Mouse (Mus musculus): ENCODE measurements around the gene Scmh1.

Scmh1 gene

DNA sequence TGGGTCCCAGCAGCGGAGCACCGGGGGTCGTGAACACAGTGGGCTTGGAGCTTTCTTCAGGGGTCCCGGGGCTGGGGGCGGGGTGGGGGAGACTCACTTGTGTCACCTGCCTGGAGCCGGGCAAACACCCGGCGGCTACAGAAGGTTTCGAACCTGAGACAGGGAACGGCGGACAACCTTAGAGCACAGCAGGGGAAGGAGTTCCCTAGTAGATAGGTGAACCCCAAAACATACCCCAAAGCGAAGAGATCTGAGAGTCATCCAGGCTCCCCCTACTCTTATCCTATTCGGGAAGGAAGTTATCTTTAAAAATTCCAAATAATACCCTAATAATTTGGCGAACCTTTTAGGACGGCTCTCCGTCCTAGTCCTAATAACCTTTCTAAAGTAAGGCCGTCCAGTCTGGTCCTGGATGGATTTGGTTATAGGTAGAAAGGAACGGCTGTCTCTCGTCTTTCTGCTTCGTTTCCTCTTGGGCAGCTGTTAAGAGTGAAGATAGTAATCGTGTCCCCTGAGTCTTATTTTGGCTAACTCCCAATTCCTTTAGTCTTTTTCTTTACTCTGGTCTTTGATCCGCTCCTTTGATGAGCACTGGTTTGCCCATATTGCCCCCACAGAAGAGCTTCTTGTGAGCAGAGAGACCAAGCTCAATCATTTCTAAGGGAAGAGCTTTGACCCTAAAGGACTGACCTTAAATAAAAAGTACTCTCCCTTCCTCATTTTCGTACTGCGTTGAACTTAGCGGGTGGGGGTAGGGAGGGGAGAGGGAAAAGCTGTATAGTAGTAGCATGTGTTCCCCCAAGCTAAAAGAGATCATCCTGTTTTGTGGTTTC is 941 bp downstream of the Scmh1 start:
- no peak for DNase-seq (ENCODE audit: low read depth, low spot score)

DNA sequence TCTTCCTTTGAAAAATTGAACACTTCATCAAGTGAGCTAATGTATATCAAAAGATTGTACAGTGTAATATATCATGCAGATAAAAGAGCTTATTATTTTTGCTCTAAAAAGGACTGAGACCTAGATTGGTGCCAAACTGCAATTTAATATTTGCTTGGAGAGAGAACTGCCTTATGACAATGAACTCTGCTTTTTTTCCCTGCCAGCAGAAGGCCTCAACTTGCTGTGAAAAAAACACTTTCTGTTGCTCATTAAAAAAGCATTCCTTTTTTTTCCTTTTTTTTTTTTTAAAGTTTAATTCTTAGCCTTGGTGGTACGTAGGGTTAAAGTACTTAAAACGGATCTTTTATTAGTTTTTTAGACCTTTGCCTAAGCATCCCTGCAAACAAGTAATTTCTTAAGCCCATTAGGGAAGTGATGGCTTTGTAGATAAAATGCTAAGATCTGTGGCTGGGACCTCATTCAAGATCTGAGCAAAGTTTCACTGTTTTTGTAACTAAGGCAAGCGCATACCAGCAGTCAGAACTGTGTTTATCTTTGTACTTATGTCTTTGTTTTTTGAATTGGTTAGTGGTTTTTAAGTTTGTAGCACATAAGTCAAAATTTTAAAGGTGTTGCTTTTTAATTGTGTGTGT is 1.7 kb downstream of the Scmh1 start:
- no peak for DNase-seq (ENCODE audit: low read depth, low spot score)

DNA sequence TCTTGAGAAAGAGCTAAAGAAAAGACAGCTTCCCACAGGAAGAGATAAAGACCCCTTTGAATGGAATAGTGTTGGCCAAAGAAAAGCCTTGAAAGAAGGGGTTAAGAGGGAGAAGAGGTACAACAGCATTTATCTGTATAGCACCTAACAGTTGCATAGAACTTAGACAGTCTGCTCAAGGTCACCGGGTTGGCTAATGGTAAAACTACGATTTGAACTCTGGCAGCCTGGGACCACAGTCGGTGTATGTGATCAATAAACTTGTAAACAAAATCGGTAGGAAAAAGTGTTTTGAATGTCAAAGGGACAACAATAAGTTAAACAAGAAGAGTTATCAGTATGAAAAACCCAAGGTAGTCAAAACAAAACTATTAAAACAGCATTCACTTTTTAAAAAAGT is 13.0 kb downstream of the Scmh1 start:
- DNase-seq (ENCODE audit: low read depth, low spot score) = no peak

DNA sequence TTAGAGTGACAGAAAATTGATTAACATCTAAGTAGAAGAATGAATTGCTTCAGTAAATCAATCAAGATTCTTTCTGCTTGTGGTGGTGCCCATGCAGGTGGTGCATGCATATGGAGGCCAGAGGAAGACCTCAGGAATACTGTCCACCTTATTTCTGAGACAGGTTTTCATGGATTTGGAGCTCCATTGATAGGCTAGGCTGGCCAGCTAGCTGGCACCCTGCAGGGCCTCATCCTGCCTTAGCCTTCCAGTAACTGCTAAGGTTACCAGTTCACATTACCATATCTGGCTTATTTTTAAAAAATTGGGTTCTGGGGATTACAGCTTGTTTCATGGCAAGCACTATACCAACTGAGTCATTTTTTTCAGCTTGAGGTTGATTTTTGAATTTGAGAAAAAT is 15.1 kb downstream of the Scmh1 start:
- no peak for DNase-seq (ENCODE audit: low read depth, low spot score)

DNA sequence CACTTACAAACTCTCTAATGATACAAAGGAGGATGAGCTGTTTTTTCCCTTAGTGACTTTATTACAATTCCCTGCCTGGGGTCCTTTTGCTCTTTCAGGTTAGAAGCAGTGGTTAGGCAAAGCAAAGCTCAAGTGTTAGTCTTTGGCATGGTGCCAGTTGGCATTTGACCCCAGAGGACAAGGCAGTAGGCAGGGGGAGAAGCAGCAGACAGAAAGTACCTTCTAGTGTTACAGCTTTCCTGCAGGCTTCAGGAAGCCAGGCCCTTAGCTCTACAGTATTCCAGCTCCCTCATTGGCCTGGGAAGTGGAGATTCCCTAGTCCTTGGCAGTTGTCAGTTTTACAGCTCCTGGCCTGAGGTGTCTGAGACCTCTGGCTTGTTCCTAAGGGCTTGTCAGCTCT is 15.6 kb downstream of the Scmh1 start:
- no peak for DNase-seq (ENCODE audit: low read depth, low spot score)

DNA sequence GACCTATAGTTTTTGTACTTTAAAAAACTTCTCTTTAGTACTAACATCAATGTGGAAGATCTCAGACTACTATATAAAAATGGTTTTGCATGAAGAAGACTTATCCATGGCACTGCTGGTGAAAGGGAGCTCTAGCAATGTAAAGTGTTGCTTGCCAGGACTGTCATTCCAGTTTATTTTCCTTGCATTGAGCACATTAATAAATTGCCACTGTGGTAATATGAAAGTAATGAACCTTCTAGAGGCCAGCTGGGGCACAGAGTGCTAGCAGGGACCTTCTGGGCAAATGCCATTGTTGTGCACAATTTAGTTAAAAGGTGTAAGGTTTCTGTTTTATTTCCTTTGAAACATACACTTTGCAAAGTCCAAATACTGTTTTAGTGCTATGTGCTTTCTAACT is 25.5 kb downstream of the Scmh1 start:
- DNase-seq (ENCODE audit: low read depth, low spot score) = no peak

DNA sequence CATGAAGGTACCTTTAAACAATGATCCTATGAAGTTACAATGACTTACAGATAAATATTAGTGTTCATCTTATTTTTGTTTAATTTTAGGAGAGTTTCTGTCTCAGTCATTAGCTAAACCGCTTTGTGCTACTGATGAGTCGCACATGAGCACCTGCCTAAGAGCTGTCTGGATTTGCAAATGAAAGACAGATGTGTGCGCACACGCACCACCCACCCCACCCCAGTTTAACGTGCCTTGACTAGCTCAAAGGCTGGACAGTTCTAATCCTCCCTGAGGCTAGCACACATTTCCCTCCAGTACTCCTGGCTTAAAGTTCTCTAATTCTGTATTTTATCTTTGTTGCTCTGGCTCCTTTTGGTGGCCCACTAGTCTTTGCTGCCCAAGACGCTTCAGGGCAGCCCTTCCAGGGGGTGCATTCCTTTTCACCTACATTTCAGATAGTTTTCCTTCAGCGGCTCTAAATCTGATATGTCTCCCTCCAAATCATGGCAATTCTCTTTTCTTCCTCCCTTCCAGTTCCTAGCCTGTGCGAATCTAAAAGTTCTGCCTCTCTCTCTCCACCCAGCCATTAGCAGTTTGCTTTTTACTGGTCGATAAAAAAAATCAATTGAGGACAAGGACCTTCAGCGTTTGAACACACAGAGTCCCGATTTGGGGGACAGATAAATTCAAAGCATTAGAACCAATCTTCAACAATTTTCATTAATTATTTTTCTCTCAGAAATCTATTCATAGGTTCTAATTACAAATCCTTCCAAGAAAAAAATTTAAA is 27.7 kb downstream of the Scmh1 start:
- no peak for DNase-seq (ENCODE audit: low read depth, low spot score)

DNA sequence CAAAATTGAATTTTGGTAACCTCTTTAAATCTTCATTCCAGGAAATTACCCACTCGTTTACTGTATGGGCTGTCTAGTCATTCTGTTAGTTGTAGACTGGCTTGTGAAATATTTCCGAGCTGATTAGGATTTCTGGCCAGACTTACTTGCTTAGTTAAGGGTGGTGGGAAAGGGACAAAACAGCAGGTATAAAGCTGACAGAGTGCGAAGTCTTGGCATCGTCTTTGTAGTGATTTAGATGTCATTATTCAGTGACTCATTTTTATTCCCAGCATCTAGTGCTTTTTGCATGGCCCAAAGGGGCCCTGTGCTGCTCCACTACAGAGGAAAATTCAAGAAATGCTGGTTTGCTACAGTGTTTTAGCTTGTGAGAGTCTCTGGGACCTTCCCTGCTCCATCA is 56.7 kb downstream of the Scmh1 start:
- DNase-seq (ENCODE audit: low read depth, low spot score) = no peak

DNA sequence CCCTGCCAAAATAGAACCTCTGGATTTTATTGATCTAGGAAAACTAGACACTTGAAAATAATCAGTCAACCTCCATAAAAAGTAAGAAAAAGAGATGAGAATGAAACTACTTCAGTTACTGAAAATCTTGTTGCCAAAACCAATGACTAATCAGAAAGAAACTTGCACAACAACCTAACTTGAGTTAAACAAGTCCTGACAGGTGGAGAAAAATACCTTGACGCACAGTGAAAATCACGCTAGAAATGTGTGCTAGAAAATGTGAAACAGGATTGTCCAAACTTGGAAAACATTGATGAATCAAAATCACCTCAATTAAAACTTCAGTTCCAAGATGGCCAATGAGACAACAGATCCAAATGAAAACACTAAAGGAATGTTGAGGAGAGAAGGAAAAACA is 67.9 kb downstream of the Scmh1 start:
- DNase-seq (ENCODE audit: low read depth, low spot score) = no peak

DNA sequence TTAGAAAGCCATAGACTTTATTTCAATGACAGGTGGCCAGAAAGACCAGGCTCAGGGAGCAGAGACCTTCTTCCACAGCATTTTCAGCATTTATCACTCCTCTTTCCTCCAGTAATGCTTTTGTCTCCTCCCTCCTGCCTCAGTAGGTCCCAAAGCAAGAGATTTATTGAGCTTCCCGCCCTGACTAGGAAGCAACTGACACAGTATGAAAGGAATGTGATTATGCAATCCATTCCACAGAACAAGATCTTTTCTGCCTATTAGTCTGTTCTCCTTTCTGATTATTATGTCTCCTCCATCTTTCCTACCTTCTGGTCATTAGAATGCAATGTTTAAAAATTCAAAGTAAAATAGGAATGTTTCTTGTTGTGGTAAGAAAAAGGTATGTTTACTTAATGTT is 82.6 kb downstream of the Scmh1 start:
- no peak for DNase-seq (ENCODE audit: low read depth, low spot score)

DNA sequence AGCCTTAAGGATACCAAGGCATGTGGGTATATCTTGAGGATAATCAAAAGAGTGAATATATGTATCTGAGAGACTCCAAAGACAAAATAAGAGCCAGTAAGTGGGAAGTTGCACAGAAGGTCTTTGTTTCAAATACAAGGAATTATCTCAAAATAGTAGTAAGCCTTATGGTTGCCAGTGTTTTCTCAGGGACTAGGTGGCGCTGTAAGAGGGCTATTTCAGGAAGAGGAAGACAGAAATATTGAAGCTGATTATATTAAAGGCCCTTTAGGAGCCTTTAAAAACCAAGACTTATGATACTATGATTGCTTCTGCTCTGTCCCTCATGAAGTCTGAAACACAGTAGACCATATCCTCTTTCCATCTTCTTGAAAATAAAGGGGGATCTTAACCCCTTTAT is 101.9 kb downstream of the Scmh1 start:
- DNase-seq (ENCODE audit: low read depth, low spot score) = no peak

DNA sequence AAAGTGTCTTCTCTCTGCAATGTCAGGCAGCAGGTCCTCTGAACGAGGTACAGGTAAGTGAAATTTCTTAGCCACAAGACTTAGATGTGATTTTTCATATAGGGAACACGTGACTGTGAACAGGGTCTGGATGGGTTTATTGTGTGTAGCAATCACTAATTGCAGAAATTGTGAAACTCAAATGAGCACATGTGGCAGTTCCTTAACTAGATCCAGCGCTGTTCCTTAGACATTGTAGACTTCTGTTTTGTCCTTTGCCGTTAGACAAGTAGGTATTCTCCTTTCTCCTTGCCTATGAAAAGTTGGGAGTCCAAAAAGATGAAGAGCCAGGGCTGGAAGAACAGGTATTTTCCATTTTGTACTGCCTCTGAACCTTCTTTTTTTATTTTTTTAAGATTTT is 106.1 kb downstream of the Scmh1 start:
- DNase-seq (ENCODE audit: low read depth, low spot score) = no peak

DNA sequence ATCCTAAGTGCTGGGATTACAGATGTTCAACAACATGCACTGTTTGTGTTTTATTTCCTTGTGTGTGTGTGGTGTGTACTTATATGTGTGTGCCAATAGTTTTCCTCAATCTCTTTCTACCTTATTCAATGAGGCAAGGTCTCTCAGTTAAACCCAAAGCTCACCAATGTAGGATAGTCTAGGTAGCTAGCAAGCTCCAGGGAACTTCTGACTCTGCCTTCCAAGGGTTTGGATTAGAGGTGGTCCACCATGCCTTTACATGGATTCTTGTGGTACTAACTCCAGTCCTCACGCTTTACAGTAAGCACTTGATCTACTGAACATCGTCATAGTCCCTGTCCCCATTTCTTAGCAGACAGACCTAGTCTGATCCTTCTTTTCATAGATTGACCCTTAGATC is 109.3 kb downstream of the Scmh1 start:
- no peak for DNase-seq (ENCODE audit: low read depth, low spot score)

DNA sequence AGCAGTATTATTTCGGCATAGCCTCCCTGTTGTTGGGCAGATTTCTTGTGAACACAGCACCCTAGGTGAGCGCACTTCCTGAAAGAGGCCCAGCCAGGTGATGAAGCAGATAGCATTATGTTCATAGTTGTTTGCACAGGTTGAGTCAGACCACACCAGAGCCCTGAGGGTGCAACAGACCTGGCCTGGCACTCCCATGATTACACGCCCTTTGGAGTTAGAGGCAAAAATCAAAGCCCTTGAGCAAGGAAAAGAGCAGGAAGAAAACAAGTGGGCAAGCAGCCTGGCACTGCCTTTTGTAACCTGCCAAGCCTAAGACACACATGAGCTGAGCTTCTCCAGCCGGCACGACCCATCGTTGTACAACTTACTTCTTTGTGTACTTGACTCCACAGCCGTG is 111.4 kb downstream of the Scmh1 start:
- DNase-seq (ENCODE audit: low read depth, low spot score) = no peak

DNA sequence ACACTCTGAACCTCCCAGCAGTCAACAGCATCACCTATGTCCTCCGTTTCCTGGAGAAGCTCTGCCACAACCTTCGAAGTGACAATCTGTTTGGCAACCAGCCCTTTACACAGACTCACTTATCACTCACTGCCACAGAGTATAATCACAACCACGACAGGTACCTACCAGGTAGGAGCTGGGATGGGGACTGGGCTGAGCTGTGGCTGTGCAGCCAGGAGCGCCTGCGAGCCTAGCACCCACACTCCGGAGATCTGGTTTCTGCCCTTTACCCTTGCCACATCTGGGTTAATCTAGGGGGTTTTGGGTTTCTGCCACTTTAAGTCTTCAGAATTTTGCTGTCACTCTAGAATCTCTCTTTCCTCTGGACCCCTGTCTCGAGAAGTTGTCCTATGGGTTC is 111.8 kb downstream of the Scmh1 start:
- DNase-seq (ENCODE audit: low read depth, low spot score) = no peak

DNA sequence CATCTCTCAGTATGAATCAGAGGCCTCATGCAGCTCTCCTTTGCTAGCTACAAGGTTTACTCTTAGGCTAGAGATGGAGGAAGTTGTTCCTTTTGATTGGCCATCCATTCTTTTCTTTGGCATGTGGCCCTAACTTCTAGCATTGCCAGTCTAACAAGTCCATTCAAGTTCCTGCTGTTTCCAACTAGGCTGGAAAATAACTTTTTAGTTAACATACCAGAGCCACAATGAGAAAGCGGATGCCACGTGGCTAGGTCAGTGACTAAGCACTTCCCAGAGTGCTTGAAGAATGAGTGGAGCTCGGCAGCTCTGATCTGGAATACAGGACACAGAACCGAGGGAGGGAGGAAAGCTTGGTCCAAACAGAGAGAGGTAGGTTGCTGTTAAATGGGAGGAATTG is 112.3 kb downstream of the Scmh1 start:
- DNase-seq (ENCODE audit: low read depth, low spot score) = no peak

DNA sequence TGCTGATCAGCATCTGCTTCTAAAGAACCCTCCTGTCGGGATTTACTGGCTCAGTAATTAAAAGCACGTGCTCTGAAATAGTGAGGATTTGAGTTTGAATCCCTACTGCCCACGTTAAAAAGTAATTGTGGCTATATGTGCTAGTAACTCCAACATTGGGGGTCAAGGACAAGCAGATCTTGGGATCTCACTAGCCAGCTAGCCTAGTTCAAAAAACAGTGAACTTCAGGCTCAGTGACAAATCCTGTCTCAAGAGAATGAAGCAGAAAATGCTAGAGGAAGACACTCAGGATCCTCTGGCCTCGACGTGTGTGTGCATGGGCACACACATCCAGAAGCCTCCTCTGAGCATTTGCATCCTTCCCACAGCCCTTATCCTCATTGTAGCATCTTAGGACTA is 116.7 kb downstream of the Scmh1 start:
- DNase-seq (ENCODE audit: low read depth, low spot score) = no peak

DNA sequence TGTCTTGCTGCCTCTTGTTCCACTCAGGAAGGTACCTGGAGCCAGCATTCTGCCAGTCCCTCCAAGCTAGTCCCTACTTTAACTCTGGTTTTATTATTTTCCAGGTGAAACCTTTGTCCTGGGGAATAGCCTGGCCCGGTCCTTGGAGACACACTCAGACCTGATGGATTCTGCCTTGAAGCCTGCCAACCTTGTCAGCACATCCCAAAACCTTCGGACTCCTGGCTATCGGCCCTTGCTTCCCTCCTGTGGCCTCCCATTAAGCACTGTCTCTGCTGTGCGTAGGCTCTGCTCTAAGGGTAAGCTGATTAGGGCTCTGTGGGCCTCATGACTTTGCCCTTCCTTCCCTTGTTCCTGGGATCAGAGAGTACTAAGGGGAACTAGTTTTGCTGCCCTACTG is 117.3 kb downstream of the Scmh1 start:
- no peak for DNase-seq (ENCODE audit: low read depth, low spot score)

DNA sequence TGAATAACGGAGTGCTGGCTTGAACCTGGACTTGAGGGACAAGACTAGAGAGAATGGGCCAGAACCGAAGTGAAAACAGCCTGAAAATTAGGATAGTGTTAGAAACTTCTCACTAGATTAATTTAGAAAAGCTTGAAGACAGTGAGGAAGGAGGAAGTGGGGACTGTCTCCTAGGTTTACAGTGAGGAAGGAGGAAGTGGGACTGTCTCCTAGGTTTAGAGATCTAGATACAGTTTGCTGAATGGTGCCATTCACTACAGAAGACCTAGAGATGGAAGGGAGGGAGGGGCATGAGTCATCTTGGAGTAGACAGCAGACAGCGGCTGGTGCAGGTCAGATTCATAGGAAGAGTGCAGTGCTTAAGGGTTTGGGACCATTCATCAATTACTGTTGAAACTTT is 118.0 kb downstream of the Scmh1 start:
- no peak for DNase-seq (ENCODE audit: low read depth, low spot score)

DNA sequence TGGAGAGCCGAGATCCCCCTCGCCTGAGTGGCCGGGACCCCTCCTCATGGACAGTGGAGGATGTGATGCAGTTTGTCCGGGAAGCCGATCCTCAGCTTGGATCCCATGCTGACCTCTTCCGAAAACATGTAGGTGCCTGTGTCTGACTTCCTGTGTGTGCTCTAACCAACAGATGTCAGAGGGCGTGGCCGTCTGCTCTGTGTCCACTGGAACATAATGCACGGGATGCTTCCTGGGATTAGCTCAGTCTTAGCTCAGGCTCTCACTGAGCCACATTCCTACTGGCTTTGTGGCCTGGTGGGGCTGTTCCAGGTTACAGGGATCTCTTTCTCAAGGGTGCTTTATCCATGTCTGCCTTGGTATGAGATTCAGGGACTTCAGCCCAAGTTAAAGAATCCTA is 123.1 kb downstream of the Scmh1 start:
- DNase-seq (ENCODE audit: low read depth, low spot score) = no peak

DNA sequence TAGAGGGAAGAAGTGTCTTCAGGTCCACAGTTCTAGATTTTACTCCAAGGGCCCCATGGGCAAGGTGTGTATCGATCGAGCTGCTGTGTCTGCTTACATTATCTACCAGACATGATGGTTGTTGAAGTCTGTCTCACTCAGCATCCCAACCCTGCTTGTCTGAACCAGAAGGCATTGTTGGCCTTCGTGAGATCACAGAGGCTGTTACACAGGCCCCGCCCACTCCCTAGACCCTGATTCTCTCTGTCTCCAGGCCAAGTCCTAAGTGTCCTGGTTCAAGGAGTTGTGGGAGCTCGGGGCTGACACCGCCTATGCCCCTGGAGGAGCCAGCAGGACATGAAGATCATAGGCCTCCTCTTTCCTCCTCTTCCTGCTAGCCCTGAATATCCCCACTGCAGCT is 126.9 kb downstream of the Scmh1 start, which contains the start of gene Slfnl1:
Slfnl1 (plus strand) TSS at position 246 of the 400 bp plus-strand sequence.
- DNase-seq (ENCODE audit: low read depth, low spot score) = no peak

DNA sequence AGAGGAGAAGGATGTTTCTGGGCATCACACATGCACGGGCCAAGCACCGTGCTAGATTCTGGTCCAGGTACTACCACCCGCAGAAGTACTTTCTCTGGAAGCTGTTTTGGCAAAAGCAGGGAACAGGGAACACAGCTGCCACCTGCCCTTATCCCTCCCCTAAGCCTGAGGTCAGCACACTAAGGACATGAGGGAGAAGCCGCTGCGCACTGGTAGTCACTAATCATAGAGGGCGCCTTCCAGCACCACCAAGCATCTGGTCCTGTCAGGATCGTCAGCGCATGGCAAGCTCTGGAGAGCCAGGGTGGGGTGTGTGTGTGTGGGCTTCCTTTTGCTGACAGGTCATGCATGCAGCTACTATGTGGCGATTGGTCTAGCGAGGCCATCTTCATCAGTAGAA is 133.6 kb downstream of the Scmh1 start:
- DNase-seq (ENCODE audit: low read depth, low spot score) = no peak

DNA sequence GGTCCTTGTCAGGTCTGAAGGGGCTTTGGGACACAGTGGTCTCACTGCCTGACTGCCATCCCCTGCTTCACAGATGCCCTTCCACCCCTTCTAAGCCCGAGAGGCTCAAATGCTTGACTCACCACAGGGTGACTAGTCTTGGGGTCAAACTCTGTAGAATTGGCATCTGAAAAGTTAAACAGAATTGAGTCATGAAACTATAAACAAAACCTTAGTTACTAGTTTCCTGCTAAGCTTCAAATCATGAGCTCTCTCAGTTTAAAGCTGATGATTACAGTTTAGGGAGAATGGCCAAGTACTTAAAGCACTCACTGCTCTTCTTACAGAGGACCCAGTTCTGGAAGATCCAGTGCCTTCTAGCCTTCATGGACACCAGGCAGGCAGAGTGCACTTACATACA is 139.8 kb downstream of the Scmh1 start:
- no peak for DNase-seq (ENCODE audit: low read depth, low spot score)

Data from retina, adult 2 months (tissue).